Mouse (Mus musculus): ENCODE measurements around the gene L1td1.
A peak's percentile ranks its signal among the peaks of the same experiment; 100 is the strongest.
"Not testable (repeated sequence)": the region's sequence is repeated elsewhere in the genome, so short reads cannot be mapped to it uniquely, and the experiment has no call there.

L1td1 gene

DNA sequence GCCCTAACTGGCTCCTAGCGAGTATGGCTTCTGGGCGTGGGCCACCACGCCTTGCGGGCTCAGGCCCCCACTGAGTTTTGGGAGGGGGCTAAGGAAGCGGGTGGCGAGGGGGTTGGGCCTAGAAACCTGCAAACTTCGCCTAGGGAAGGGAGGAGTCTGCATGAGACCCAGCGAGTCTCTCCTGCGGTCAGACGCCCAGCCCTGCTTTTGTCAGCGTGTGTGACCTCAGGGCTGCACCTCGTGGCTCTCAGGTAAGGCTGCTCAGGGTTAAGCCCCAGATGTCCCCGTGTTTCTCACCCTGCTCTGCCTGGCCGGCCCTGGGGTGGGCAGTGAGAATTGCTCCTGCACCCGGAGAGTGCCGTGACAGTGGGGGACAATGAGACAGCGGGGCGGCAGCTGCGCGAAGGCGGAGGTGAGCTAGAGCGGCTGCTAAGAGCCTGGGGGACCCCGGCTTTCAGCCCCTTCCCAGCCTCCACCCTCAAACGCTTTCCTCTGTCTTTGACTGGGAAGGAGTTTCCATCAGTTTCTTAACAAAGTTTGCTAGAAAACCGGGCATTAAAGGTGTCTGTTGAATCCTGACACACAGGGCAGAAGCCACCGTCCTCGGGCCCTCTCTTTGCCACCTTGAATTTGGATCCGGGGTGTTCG lies at the start of gene L1td1:
TSS of gene L1td1 (plus strand) at position 145 of the 648 bp plus-strand sequence.
- DNase-seq = no peak

DNA sequence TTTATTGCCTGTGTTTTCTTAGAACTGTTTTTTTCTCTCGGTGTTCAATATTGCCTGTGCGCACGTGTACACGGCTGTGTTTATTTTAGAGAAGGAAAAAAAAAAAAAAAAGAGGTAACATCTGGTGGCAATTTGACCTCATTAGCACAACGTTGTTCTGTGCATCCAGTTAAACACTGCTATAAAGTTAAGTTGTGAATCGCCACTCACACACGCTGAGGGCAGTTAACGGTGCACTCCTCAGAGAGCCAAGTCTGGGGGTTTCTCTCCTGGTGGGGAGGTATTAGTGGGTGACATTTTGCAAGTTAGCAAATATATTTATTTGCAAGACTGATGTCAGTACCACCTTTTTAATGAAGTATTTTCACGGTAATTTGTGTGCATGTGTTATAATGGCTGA lies 49.0 kb upstream of the L1td1 start:
- DNase-seq = no peak

DNA sequence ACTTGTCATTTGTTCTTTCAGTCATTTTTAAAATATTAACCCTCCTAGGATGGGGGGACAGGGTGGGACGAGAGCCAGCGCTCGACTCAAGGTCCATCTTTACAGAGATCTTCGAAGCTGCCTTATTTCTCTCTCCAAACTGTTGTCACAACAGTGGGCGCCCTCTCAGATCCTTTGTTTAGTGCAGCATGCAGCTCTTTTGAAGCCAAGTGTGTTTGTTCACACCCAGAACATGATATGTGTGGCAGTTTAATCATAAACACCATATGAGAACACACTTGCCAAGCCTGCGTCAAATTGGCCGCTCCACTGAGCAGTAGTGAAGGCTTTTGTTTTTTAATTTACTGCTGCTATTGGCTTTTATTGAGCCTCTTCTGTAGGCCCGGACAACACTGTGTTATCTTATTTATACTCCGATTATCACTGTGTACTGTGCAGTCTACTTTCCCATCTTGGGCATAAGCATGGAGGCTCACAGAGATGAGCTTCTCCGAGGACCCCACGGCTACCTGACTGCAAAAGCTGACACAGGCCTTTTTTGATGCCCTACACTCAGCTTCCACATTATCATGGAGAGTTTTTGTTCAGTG lies 39.8 kb upstream of the L1td1 start:
- no peak for DNase-seq

DNA sequence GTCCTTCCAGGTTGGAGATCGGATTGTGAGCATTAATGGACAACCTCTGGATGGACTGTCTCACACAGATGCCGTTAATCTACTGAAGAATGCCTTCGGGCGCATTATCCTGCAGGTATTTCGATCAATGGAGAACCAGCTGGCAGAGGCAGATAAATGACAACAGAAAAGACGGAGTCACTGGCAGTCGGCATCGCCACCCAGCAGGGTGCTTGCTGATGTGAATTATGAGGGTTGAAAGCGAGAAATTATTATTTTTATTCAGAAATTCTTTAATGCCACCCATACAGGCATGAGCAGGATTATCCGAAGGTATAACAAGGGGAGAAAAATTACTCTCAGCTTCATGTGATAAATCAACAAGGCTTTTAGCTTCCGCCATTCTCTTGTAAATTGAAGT lies 38.4 kb upstream of the L1td1 start:
- no peak for DNase-seq

DNA sequence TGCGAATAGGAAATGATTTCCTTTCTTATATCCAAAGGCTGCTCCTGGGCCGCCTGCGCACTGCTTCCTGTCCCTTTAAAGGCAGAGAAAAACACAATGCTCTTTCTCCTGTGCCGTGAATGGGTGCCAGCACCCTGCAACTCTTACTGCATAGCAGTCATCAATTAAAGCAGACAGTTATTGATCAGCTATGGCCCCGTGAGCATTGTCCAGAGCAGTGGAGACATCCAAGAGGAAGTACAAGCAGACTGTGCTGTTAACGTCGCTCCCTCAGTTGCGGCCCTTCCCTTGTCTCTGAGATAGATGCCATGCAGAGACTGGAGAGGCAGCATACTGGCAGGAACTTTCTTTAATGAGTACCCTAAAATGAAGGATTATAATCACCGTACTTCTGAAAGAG lies 38.0 kb upstream of the L1td1 start:
- no peak for DNase-seq

DNA sequence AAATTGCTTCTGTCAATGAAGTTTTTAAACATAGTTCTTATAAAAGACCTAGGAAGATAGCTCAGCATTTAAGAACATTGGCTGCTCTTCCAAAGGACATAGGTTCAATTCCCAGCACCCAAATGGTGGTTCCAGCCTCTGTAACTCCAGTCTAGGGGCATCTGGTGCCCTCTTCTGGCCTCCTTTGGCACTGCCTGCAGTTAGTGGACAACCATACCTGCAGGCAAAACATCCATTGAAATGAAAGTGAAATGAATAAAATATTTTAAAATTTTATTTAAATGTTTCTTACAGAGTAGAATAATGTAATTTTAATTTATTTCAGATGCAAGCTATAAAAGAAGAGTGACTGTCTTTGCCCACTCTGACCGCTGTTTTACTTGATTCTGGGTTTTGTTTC lies 36.5 kb upstream of the L1td1 start:
- no peak for DNase-seq

DNA sequence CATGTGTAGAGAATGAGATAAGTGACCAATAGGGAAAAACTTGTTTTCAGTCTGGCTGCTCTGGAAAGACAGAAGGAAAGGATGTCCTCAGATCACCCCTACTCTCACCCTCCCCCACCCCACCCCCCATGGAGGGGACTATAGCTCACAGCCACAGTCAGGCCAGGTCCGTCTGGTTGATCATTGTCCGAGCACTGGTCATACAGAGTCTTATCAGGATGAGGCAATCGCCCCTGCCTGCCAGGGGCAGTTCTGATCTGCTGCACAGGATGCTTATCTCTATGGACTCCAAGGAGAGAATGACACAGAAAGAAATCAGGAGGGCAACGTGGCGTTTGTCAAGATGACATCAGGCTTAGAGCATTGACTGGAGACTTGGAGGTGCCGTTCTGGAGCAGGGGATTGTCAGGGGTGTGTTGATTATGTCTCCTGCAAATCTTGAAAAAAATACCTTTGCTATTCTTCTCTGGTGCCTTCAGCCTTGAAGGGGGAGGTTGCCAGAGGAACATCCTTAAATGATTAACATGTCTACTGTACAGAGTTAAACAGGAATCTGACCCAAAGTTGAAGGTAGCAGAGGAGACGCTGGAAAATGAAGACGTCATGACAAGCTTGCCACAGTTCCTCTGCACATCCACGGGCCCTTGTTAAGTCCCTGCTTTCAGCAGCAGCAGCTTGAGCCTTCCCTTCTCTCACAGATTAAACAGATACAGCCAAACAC lies 32.9 kb upstream of the L1td1 start:
- DNase-seq = peak; percentile 18 to 68

DNA sequence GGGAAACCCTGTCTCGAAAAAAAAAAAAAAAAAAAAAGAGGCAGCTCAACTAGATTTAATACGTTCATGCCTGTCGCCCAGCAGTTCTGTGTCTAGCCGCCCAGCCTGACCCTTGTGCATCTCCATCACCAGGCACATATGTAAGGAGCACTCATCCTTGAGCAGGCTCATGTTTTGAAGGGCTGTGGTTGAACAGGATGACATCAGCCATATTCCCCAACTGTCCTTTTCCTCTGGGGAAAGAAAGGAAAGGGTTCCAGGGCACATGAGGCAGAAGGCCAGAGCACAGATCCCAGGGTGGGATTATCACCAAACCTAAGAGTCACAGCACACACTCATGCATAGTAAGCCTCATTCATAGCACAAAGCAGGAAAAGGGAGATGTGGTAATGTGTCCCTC lies 28.6 kb upstream of the L1td1 start:
- no peak for DNase-seq

DNA sequence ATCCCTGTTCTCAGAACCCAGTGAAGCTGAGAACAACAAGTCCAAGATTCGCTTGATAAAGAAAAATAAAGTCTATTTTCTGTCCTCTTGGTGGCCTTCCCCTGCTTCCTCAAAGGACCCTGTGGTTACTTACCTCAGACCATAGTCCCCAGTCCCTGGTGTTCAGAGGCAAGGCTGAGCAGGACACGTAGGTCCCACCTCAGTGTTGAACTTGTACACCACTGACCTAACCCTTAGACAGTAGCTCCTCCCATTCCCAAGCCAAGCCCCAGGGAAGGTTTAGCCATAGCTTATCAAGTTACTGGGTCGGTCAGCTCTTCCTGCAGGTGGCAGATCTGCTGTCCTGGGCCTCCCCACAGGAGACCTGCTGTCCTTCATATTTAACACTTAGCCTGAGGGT lies 27.6 kb upstream of the L1td1 start:
- no peak for DNase-seq

DNA sequence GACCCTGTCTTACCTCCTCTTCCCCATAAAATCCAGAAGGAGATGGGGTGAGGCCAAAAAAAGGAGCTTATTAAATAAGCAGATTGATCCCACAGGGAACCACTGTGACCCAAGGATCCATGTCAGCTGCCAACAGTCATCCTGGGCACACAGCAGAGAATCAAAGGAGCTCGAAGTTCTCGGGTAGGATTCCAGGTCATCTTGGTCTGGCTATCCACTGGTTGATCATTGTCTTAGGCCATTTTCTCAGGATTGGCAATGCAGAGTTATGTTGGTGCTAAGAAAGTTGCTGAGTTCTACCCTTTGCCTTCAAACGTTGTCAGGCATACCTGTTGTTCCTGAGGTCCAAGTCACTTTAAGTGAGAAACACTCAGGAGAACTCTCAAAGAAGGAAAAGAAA lies 26.4 kb upstream of the L1td1 start:
- DNase-seq = no peak

DNA sequence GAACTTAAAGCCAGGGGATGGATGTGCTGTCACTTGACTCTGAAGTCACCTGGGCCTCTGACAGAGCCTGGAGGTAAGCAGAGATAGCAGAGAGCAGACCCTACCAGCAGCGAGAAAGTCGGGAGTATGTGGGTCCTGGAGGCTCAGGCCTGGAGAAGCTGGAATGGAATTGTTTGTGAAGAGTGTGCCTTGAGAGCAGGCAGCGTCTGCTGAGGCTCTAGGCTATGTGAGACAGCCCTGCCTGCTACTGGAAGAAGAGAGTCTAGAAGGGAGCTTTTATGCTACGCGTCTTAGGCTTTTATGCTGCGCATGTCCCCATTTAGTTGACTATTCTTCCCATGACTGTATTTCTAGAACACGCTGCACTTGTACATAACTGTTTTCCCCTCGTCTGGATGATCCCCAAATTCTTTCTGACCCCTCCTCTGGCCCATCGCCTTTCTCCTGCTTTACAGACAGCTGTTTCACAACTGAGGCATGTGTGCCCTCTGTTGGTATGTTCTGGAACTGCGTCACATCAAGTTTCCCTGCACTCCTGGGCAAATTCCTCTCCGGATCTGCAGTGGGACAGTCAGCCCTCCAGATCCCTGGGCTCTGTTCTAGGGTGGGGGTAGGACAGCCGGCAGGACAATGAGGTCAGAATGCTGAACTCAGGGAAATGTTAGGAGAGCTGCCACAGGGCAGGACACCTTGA lies 24.2 kb upstream of the L1td1 start:
- DNase-seq = peak; percentile 76 to 85

DNA sequence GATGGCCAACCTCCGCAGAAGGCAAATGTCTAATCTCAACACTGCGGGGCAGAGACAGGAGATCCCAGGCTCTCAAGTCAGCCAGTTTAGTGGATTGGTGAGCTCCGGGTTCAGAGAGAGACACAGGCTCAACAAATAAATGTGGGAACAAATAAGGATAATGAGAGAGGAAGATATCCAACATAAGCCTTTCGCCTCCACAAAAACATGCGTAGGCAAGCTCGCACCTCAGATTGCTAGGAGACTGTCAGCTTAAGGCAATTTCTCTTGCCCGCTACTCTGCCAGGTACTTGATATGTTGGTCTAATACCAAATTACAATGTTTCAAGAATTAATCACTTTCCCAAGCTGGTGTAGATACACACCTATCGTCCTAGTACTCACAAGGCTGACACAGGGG lies 15.6 kb upstream of the L1td1 start:
- DNase-seq = no peak

DNA sequence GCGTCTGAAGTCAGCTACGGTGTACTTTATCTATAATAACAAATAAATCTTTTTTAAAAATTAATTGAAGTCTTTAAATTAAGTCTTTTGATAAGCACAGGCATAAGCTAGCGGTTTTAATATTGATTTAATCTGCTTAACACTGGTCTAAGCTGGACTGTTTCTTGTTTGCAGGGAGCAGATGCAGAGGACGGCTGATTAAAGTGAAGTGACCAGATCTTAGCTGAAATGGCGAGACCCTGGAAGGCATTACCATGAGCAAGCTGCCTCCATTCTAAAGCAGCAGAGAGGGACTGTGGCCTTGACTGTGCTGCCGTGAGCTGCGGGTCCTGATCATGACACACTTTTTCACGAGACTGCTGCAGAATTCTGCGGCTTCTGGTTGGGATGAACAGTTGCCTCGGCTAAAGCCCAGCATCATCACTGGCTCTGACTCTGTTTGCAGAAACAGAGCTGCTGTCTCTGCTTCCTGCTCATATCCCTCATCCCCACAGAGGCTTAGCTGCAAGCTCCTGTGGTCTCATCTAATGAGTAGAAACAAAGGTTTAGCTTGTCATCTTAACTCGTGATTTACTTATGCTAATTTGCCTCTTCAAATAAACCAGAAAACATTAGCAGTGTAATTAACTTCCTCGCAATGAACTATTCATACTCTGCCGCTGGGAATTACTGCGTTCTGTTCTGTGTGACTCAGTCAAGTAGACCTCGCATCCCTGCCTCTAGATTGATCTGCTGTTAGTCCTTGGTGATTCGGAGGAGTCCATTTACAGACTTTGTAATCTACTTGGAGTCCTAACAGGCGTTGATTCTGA lies 8.6 kb upstream of the L1td1 start:
- no peak for DNase-seq

DNA sequence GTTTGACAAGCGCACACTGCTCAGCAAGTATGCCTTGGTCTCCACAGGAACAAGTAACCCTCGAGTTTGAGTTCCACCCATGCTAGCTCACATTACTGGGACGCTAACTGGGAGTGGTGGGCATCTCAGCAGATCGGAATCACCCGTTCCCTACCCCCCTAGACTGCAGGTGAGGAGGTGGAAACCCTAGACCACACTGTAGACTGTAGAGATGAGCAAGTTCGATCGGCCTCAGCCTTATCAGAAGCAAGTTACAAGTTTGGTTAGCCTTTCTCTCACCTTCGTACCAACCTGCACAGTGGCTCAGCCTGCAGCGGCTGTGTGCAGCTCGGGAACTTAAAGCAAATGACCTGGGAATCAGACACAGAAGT lies 8.0 kb upstream of the L1td1 start:
- no peak for DNase-seq

DNA sequence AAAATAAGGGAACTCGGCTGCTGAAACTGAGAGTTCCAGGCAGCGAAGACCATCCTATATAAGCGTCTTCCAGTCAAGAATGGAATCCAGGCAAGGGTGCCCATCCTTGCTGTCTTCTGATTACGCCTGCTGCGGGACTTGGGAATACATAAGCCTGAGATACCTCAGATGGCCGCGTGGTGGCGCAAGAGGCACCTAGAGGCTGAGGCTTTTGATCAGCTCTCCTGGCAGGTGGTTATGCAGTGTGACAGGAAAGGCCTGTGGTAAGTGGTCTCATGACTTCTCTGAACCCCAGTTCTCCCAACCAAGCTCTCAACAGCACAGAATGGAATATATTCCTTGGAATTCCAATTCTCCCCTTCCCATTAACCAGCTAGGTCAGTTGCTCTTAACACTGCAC lies 4.1 kb upstream of the L1td1 start:
- DNase-seq = peak; percentile 65 to 80

DNA sequence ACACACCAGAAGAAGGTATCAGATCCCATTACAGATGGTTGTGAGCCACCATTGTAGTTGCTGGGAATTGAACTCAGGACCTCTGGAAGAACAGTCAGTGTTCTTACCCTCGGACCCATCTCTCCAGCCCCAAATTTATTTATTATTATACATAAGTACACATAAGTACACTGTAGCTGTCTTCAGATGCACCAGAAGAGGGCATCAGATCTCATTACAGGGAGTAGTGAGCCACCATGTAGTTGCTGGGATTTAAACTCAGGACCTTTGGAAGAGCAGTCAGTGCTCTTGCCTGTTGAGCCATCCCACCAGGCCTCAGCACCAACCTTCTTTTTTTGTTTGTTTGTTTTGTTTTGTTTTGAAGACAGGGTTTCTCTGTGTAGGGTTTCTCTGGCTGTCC lies 1.9 kb upstream of the L1td1 start:
- DNase-seq = not testable (repeated sequence)

DNA sequence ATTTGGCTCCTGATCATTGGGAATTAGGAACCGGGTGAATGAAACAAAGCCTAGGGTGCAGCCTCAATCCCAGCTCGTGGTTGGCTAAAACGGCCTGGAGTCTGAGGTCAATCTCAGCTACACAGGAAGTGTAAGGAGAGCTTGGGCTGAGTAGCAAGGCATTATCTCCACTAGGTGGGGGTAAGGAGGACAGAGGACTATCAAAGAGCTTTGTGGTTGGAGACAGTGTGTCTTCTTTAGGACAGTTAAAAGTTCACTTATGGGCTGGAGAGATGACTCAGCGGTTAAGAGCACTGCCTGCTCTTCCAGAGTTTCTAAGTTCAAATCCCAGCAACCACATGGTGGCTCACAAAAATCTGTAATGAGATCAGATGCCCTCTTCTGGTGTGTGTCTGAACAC lies 1.1 kb upstream of the L1td1 start:
- DNase-seq = no peak

DNA sequence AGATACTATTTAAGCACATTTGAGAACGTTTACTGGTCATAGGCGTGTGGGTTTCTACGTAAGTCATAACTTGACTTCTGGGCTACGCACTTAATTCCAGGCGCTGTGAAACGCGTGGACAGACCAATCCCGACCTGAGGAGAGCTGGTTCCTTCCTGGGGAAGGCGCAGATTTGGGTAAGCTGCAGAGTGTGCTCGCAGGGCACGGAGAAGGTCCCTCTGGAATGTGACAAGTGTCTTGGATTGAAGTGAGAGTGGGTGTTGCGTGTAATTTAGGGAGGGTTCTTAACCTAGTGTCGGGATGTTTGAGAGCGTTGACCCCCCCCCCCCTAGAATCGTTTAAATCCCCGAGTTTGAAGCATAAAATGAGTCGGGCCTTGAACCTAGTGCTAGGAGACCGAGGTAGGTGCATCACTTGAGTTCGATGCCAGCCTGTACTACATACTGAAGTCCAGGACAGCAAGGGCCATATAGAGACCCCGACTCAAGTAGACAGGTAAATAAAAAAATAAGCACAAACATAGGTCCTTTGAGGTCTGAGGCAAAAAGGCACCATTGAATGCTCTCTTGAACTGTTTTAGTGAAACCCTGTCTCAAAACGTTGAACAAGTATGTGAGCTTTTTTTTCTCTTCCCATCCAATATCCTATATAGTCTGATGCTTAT lies 893 bp downstream of the L1td1 start:
- no peak for DNase-seq

DNA sequence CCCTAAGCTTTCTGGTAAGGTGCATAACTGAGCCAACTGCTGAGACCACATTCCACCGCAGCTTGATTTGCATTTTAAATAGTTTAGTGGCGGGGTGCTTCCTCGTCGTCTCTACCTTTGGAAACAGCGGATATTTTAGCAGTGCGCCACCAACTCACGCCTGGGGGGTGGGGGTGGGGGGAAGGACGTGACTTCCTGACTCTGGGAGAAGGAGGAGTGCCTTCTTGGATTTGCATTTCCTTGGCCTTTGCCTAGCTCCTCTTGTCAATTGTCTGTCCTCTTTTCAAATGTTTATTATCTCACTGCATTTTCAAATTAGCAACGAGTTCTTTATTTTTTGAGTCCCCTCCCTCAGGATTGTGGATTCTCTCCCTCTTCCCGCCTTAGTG lies 1.4 kb downstream of the L1td1 start:
- no peak for DNase-seq

DNA sequence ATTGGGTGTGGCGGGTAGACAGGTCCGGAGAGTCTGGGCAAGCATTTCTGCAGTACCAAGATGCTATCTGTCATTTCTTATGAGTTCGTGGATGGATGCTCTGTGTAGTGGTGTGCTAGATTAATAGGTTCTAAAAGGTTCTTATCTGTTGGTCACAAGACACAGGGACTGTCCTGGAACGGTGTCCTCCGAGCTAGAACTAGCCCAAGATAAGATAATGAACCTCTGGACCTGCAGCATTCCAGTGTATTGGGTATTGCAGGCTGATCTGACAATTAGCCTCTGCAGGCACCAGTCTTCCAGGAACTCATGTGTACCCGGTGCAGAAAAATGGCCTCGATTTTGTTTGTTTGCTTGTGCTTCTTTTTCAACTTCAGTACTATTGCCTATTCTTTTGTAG lies 2.2 kb downstream of the L1td1 start:
- DNase-seq = no peak

DNA sequence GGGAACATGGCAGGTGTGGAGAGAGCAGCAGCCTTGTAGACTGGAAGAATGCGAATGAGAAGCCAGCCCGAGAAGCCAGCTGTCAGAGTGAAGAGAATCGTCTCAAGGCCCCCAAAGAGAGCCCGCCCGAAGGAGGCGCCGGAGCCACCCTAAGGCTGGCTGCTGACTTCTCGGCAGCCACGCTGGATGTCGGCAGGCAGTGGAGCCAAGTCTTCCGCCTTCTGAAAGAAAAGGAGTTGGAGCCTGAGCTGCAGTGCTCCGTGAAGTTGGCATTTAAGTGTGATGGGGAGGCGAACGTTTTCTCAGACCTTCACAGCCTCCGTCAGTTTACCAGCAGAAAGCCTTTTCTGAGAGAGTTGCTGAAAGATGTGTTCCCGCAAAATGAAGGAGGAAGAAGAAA lies 7.1 kb downstream of the L1td1 start:
- DNase-seq = no peak

DNA sequence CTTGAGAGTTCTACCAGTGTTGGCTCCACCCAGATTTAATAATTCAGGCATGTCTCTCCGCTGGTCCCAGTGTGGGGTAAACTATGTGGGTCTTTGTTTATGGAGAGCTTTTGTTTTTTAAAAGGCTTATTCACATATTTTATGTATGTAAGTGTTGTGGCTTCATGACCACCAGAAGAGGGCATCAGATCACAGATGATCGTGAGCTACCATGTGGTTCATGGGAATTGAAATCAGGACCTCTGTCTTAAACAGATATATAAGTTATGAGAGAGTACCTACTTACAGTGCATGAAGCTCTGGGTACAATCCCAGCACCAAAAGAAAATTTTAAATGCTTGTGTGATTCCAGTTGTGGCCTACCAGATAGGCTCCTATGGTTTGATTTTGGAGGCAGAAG lies 13.2 kb downstream of the L1td1 start:
- peak in 1 of 2 experiments; percentile 29 for DNase-seq
